Mouse (Mus musculus) spleen, postnatal 0 days (tissue): ENCODE measurements around the gene Slc16a12. TPM values are rescaled to one million over a fixed set of nuclear protein-coding genes. Genes with fewer than 3 reads are reported as not detected.

Experiments
- polyA plus RNA-seq: library from polyadenylated mRNA; unstranded; fragments of >200 nt; fragmentation: Nextera tagmentation; extraction: Ambion mirVana; gene quantifications from 2 replicates; pipeline ENCODE4 v1.2.1, GENCODE M21; 2015

Slc16a12 gene
- 0.02 and 0.18 TPM in 2 replicates for polyA plus RNA-seq

GRCm38 (mm10) chr19:34746688-34747504, at the start of gene Slc16a12:
TSS of gene Slc16a12 (minus strand) at chr19:34747289.

GRCm38 (mm10) chr19:34640623-34641022, 106.5 kb downstream of the Slc16a12 start, which contains the start of the genes Ifit1bl2 and Ifit1:
TSS of gene Ifit1bl2 (minus strand) at chr19:34640743.
TSS of gene Ifit1 (plus strand) at chr19:34640871.

Other genes with a start within 250 kb of the Slc16a12 start
- 25.0 and 32.4 TPM in 2 replicates for gene Lipa, start 219.8 kb downstream of the Slc16a12 start, polyA plus RNA-seq
- gene Ifit2, start 196.6 kb downstream of the Slc16a12 start, polyA plus RNA-seq, result 4.3 and 5.3 TPM in 2 replicates
- 3.5 and 8.3 TPM in 2 replicates for gene Ifit3, start 163.8 kb downstream of the Slc16a12 start, polyA plus RNA-seq
- 0.28 and 0.63 TPM in 2 replicates for gene Ifit1bl1, start 145.3 kb downstream of the Slc16a12 start, polyA plus RNA-seq
- gene Ifit3b, start 139.3 kb downstream of the Slc16a12 start, polyA plus RNA-seq, result 1.3 and 1.8 TPM in 2 replicates
- gene Ifit1bl2, start 106.5 kb downstream of the Slc16a12 start, polyA plus RNA-seq, result 0.37 and 0.92 TPM in 2 replicates
- gene Ifit1, start 106.4 kb downstream of the Slc16a12 start, polyA plus RNA-seq, result 6.1 and 8.6 TPM in 2 replicates
- 1.6 and 1.9 TPM in 2 replicates for gene Pank1, start 132.2 kb upstream of the Slc16a12 start, polyA plus RNA-seq
- 44.7 and 46.2 TPM in 2 replicates for gene Kif20b, start 175.1 kb upstream of the Slc16a12 start, polyA plus RNA-seq